Mouse (Mus musculus): ENCODE measurements around the gene Maf.

- TF ChIP-seq GATA1 (IDR thresholded peaks at IDR 0.05; ENCODE audit: borderline replicate concordance, low read length) = no peak
- no peak for TF ChIP-seq FLI1 (IDR thresholded peaks at IDR 0.05; ENCODE audit: low read length)
Measured at GRCm38 (mm10) chr8:115756965-115757364, 49.4 kb upstream of the Maf start.

All from megakaryocyte, embryonic 14.5 days (primary cell).